Mouse (Mus musculus): ENCODE results near the gene Ccdc33. TPM values are rescaled to one million over a fixed set of nuclear protein-coding genes. Genes with fewer than 3 reads are reported as not detected.

Gene Ccdc33
- 1 to 10 TPM in 3 of 4 experiments, under 1 TPM in 1; 0.87 to 2.0 (median 1.3) TPM for total RNA-seq (2022)

- no peak for DNase-seq (ENCODE audit: low spot score in 2 of 2)
Measured at GRCm38 (mm10) chr9:58118671-58119070, at the start of gene Ccdc33. Gene Ccdc33, minus strand, starts transcription at chr9:58118823.

GRCm38 (mm10) chr9:58165779-58166178 is 47.2 kb upstream of the Ccdc33 start:
- no peak for DNase-seq (ENCODE audit: low spot score in 2 of 2)

- DNase-seq (ENCODE audit: low spot score in 2 of 2): no peak
Measured at GRCm38 (mm10) chr9:58163146-58163545, 44.5 kb upstream of the Ccdc33 start.

- DNase-seq (ENCODE audit: low spot score in 2 of 2): no peak
Measured at GRCm38 (mm10) chr9:58162173-58162572, 43.5 kb upstream of the Ccdc33 start.

- DNase-seq (ENCODE audit: low spot score in 2 of 2): no peak
Measured at GRCm38 (mm10) chr9:58160315-58160714, 41.7 kb upstream of the Ccdc33 start.

- peak in 1 of 2 experiments; percentile 49 for DNase-seq (ENCODE audit: low spot score in 2 of 2)
Measured at GRCm38 (mm10) chr9:58159855-58160254, 41.2 kb upstream of the Ccdc33 start.

- no peak for DNase-seq (ENCODE audit: low spot score in 2 of 2)
Measured at GRCm38 (mm10) chr9:58158541-58159311, 40.1 kb upstream of the Ccdc33 start.

GRCm38 (mm10) chr9:58157838-58158237 is 39.2 kb upstream of the Ccdc33 start:
- DNase-seq (ENCODE audit: low spot score in 2 of 2): no peak

GRCm38 (mm10) chr9:58156819-58157560 is 38.4 kb upstream of the Ccdc33 start:
- DNase-seq (ENCODE audit: low spot score in 2 of 2): no peak

GRCm38 (mm10) chr9:58155366-58155765 is 36.7 kb upstream of the Ccdc33 start:
- no peak for DNase-seq (ENCODE audit: low spot score in 2 of 2)

- no peak for DNase-seq (ENCODE audit: low spot score in 2 of 2)
Measured at GRCm38 (mm10) chr9:58153095-58153494, 34.5 kb upstream of the Ccdc33 start.

GRCm38 (mm10) chr9:58150733-58151361 is 32.2 kb upstream of the Ccdc33 start:
- no peak for DNase-seq (ENCODE audit: low spot score in 2 of 2)

- no peak for DNase-seq (ENCODE audit: low spot score in 2 of 2)
Measured at GRCm38 (mm10) chr9:58148806-58149205, 30.2 kb upstream of the Ccdc33 start.

- no peak for DNase-seq (ENCODE audit: low spot score in 2 of 2)
Measured at GRCm38 (mm10) chr9:58145417-58145816, 26.8 kb upstream of the Ccdc33 start.

- DNase-seq (ENCODE audit: low spot score in 2 of 2): no peak
Measured at GRCm38 (mm10) chr9:58144664-58145063, 26.0 kb upstream of the Ccdc33 start.

- DNase-seq (ENCODE audit: low spot score in 2 of 2): no peak
Measured at GRCm38 (mm10) chr9:58143419-58143818, 24.8 kb upstream of the Ccdc33 start.

- DNase-seq (ENCODE audit: low spot score in 2 of 2): peak in 1 of 2 experiments; percentile 54
Measured at GRCm38 (mm10) chr9:58139947-58140346, 21.3 kb upstream of the Ccdc33 start.

- DNase-seq (ENCODE audit: low spot score in 2 of 2): no peak
Measured at GRCm38 (mm10) chr9:58135921-58136321, 17.3 kb upstream of the Ccdc33 start.

GRCm38 (mm10) chr9:58134906-58135305 is 16.3 kb upstream of the Ccdc33 start:
- no peak for DNase-seq (ENCODE audit: low spot score in 2 of 2)

- no peak for DNase-seq (ENCODE audit: low spot score in 2 of 2)
Measured at GRCm38 (mm10) chr9:58133893-58134884, 15.6 kb upstream of the Ccdc33 start.

- no peak for DNase-seq (ENCODE audit: low spot score in 2 of 2)
Measured at GRCm38 (mm10) chr9:58131735-58132134, 13.1 kb upstream of the Ccdc33 start.
